Mouse (Mus musculus): ENCODE data around the gene Otulin. TPM values are rescaled to one million over a fixed set of nuclear protein-coding genes. Genes with fewer than 3 reads are reported as not detected.

The Otulin gene
- polyA plus RNA-seq, 1 experiment from 2014 or later = 45.9 TPM

GRCm38 (mm10) chr15:27647686-27648085, 17.2 kb upstream of the Otulin start:
- Histone ChIP-seq H3K4me1 (replicated peaks; ENCODE audit: control insufficient read depth, insufficient read depth, low read length) (no peaks in the 10 kb centered on the region), H3K9me3 (ENCODE audit: control insufficient read depth, low read length) (no peaks in the 10 kb centered on the region; the same call in 1 of the 2 replicates), H3K9ac (ENCODE audit: low read depth, low read length) (no peak overlapping the region), H3K27ac (ENCODE audit: low read depth, low read length) (no peak overlapping the region), H3K36me3 (ENCODE audit: control insufficient read depth, insufficient read depth, low read length) (no peaks in the 10 kb centered on the region), H3K27me3 (replicated peaks; ENCODE audit: control insufficient read depth, insufficient read depth, low read length) (no peaks in the 10 kb centered on the region), H3K4me2 (no peak overlapping the region), H3K4me3 (ENCODE audit: low read depth, low read length) (no peak overlapping the region)
- ATAC-seq (replicated peaks; ENCODE audit: low FRiP score) (no peak), DNase-seq (ENCODE audit: low spot score) (no peak)
- WGBS = 44% methylated on average over 3 of the region's 3 CpGs

GRCm38 (mm10) chr15:27646665-27647064, 16.2 kb upstream of the Otulin start:
- WGBS = 93% methylated on average over 8 of the region's 8 CpGs
- Histone ChIP-seq H3K9ac (ENCODE audit: low read depth, low read length) (no peak overlapping the region), H3K4me1 (replicated peaks; ENCODE audit: control insufficient read depth, insufficient read depth, low read length) (no peaks in the 10 kb centered on the region), H3K36me3 (ENCODE audit: control insufficient read depth, insufficient read depth, low read length) (no peaks in the 10 kb centered on the region), H3K27ac (ENCODE audit: low read depth, low read length) (no peak overlapping the region), H3K27me3 (replicated peaks; ENCODE audit: control insufficient read depth, insufficient read depth, low read length) (no peaks in the 10 kb centered on the region), H3K4me3 (ENCODE audit: low read depth, low read length) (no peak overlapping the region), H3K4me2 (no peak overlapping the region), H3K9me3 (ENCODE audit: control insufficient read depth, low read length) (no peaks in the 10 kb centered on the region; the same call in 1 of the 2 replicates)
- ATAC-seq (replicated peaks; ENCODE audit: low FRiP score) (no peak), DNase-seq (ENCODE audit: low spot score) (no peak)

- ATAC-seq (replicated peaks; ENCODE audit: low FRiP score) (no peak), DNase-seq (ENCODE audit: low spot score) (peak; percentile 4)
- Histone ChIP-seq H3K9ac (ENCODE audit: low read depth, low read length) (no peak overlapping the region), H3K4me2 (no peak overlapping the region), H3K4me3 (ENCODE audit: low read depth, low read length) (no peak overlapping the region), H3K27ac (ENCODE audit: low read depth, low read length) (no peak overlapping the region), H3K4me1 (replicated peaks; ENCODE audit: control insufficient read depth, insufficient read depth, low read length) (no peaks in the 10 kb centered on the region; the same call in 1 of the 2 replicates), H3K27me3 (replicated peaks; ENCODE audit: control insufficient read depth, insufficient read depth, low read length) (no peaks in the 10 kb centered on the region), H3K9me3 (ENCODE audit: control insufficient read depth, low read length) (no peaks in the 10 kb centered on the region; the same call in 1 of the 2 replicates), H3K36me3 (ENCODE audit: control insufficient read depth, insufficient read depth, low read length) (no peaks in the 10 kb centered on the region)
- 77% methylated on average over 3 of the region's 3 CpGs for WGBS
These were observed 14.8 kb upstream of the Otulin start for GRCm38 (mm10) chr15:27645250-27645649.

GRCm38 (mm10) chr15:27642895-27643294, 12.4 kb upstream of the Otulin start:
- DNase-seq (ENCODE audit: low spot score) (peak; percentile 29), ATAC-seq (replicated peaks; ENCODE audit: low FRiP score) (no peak)
- no peak overlapping the region for H3K4me3 ChIP-seq (ENCODE audit: low read depth, low read length)
- no peaks in the 10 kb centered on the region for H3K27me3 ChIP-seq (replicated peaks; ENCODE audit: control insufficient read depth, insufficient read depth, low read length)
- H3K4me2 ChIP-seq = no peak overlapping the region
- H3K27ac ChIP-seq (ENCODE audit: low read depth, low read length) = no peak overlapping the region
- H3K4me1 ChIP-seq (replicated peaks; ENCODE audit: control insufficient read depth, insufficient read depth, low read length) = no peaks in the 10 kb centered on the region; the same call in 1 of the 2 replicates
- no peak overlapping the region for H3K9ac ChIP-seq (ENCODE audit: low read depth, low read length)
- 74% methylated on average over 3 of the region's 3 CpGs for WGBS
- H3K36me3 ChIP-seq (ENCODE audit: control insufficient read depth, insufficient read depth, low read length) = no peaks in the 10 kb centered on the region
- no peaks in the 10 kb centered on the region; the same call in 1 of the 2 replicates for H3K9me3 ChIP-seq (ENCODE audit: control insufficient read depth, low read length)

GRCm38 (mm10) chr15:27641171-27641570, 10.7 kb upstream of the Otulin start:
- Histone ChIP-seq H3K4me3 (ENCODE audit: low read depth, low read length) (no peak overlapping the region), H3K4me2 (no peak overlapping the region), H3K27ac (ENCODE audit: low read depth, low read length) (no peak overlapping the region), H3K9ac (ENCODE audit: low read depth, low read length) (no peak overlapping the region), H3K27me3 (replicated peaks; ENCODE audit: control insufficient read depth, insufficient read depth, low read length) (no peaks in the 10 kb centered on the region), H3K36me3 (ENCODE audit: control insufficient read depth, insufficient read depth, low read length) (no peaks in the 10 kb centered on the region), H3K4me1 (replicated peaks; ENCODE audit: control insufficient read depth, insufficient read depth, low read length) (no peaks in the 10 kb centered on the region; the same call in 1 of the 2 replicates), H3K9me3 (ENCODE audit: control insufficient read depth, low read length) (no peaks in the 10 kb centered on the region; the same call in 1 of the 2 replicates)
- no peak for ATAC-seq (replicated peaks; ENCODE audit: low FRiP score)
- WGBS = 49% methylated on average over 12 of the region's 12 CpGs
- no peak for DNase-seq (ENCODE audit: low spot score)

- H3K9ac ChIP-seq (ENCODE audit: low read depth, low read length) = no peak overlapping the region
- ATAC-seq (replicated peaks; ENCODE audit: low FRiP score) (no peak), DNase-seq (ENCODE audit: low spot score) (no peak)
These were observed 3.7 kb upstream of the Otulin start for GRCm38 (mm10) chr15:27633941-27634900.

GRCm38 (mm10) chr15:27629800-27630600, 493 bp downstream of the Otulin start:
- Histone ChIP-seq H3K4me2 (peak overlapping the region; percentile 86), H3K27me3 (replicated peaks; ENCODE audit: control insufficient read depth, insufficient read depth, low read length) (no peaks in the 10 kb centered on the region), H3K4me3 (ENCODE audit: low read depth, low read length) (peak overlapping the region; percentile 88), H3K9ac (ENCODE audit: low read depth, low read length) (peak overlapping the region; percentile 80), H3K27ac (ENCODE audit: low read depth, low read length) (0 out of 2 replicates have a peak overlapping the region, but pooled peaks have one; percentile 33), H3K4me1 (replicated peaks; ENCODE audit: control insufficient read depth, insufficient read depth, low read length) (peaks cover 36% of the 10 kb centered on the region), H3K9me3 (ENCODE audit: control insufficient read depth, low read length) (no peaks in the 10 kb centered on the region), H3K36me3 (ENCODE audit: control insufficient read depth, insufficient read depth, low read length) (no peaks in the 10 kb centered on the region; the same call in 1 of the 2 replicates)
- peak; percentile 68 for ATAC-seq (replicated peaks; ENCODE audit: low FRiP score)
- WGBS = 2% methylated on average over 45 of the region's 53 CpGs
- no peak for DNase-seq (ENCODE audit: low spot score)

More at GRCm38 (mm10) chr15:27633941-27634900, 3.7 kb upstream of the Otulin start:
- Histone ChIP-seq H3K9me3 (ENCODE audit: control insufficient read depth, low read length) (no peaks in the 10 kb centered on the region), H3K4me2 (no peak overlapping the region), H3K27me3 (replicated peaks; ENCODE audit: control insufficient read depth, insufficient read depth, low read length) (no peaks in the 10 kb centered on the region), H3K36me3 (ENCODE audit: control insufficient read depth, insufficient read depth, low read length) (no peaks in the 10 kb centered on the region), H3K4me1 (replicated peaks; ENCODE audit: control insufficient read depth, insufficient read depth, low read length) (peaks cover 1% of the 10 kb centered on the region), H3K27ac (ENCODE audit: low read depth, low read length) (no peak overlapping the region), H3K4me3 (ENCODE audit: low read depth, low read length) (no peak overlapping the region)
- 78% methylated on average over 8 of the region's 8 CpGs for WGBS

GRCm38 (mm10) chr15:27629046-27629445, 1.4 kb downstream of the Otulin start:
- H3K9ac ChIP-seq (ENCODE audit: low read depth, low read length) = peak overlapping the region; percentile 26
- ATAC-seq (replicated peaks; ENCODE audit: low FRiP score) = no peak
- H3K27me3 ChIP-seq (replicated peaks; ENCODE audit: control insufficient read depth, insufficient read depth, low read length) = no peaks in the 10 kb centered on the region
- H3K27ac ChIP-seq (ENCODE audit: low read depth, low read length) = no peak overlapping the region
- peaks cover 36% of the 10 kb centered on the region for H3K4me1 ChIP-seq (replicated peaks; ENCODE audit: control insufficient read depth, insufficient read depth, low read length)
- H3K4me3 ChIP-seq (ENCODE audit: low read depth, low read length) = peak overlapping the region; percentile 88
- peak overlapping the region; percentile 86 for H3K4me2 ChIP-seq
- H3K36me3 ChIP-seq (ENCODE audit: control insufficient read depth, insufficient read depth, low read length) = no peaks in the 10 kb centered on the region; the same call in 1 of the 2 replicates
- 82% methylated on average over 4 of the region's 4 CpGs for WGBS
- DNase-seq (ENCODE audit: low spot score) = no peak
- H3K9me3 ChIP-seq (ENCODE audit: control insufficient read depth, low read length) = no peaks in the 10 kb centered on the region
